Mouse (Mus musculus): Measurements from ENCODE around the gene Tmem169. TPM values are rescaled to one million over a fixed set of nuclear protein-coding genes. Genes with fewer than 3 reads are reported as not detected.
A peak's percentile ranks its signal among the peaks of the same experiment; 100 is the strongest.
"Not testable (repeated sequence)": the region's sequence is repeated elsewhere in the genome, so short reads cannot be mapped to it uniquely, and the experiment has no call there.

Gene Tmem169
- polyA plus RNA-seq, 1 experiment from 2014 or later, result 35.5 TPM

GRCm38 (mm10) chr1:72248226-72248737, 35.9 kb upstream of the Tmem169 start:
- not testable (repeated sequence) for H3K9ac ChIP-seq (replicated peaks; ENCODE audit: low read depth, low read length); H3K4me1 ChIP-seq (ENCODE audit: control insufficient read depth, insufficient read depth, low read length); H3K4me3 ChIP-seq (ENCODE audit: low read depth, low read length); H3K9me3 ChIP-seq (ENCODE audit: control insufficient read depth, low read length); ATAC-seq (ENCODE audit: low read depth); H3K4me2 ChIP-seq (ENCODE audit: low read depth, low read length); H3K27me3 ChIP-seq (ENCODE audit: control insufficient read depth, insufficient read depth, low read length); H3K27ac ChIP-seq (ENCODE audit: low read depth, low read length); H3K36me3 ChIP-seq (ENCODE audit: control insufficient read depth, insufficient read depth, low read length)
- WGBS, result 45% methylated on average over 9 of the region's 9 CpGs

GRCm38 (mm10) chr1:72251806-72252205, 32.4 kb upstream of the Tmem169 start:
- ATAC-seq (ENCODE audit: low read depth), result no peak
- Histone ChIP-seq H3K4me1 (ENCODE audit: control insufficient read depth, insufficient read depth, low read length) (peaks cover 5% of the 10 kb centered on the region), H3K27ac (ENCODE audit: low read depth, low read length) (no peak overlapping the region), H3K9me3 (ENCODE audit: control insufficient read depth, low read length) (no peaks in the 10 kb centered on the region), H3K9ac (replicated peaks; ENCODE audit: low read depth, low read length) (no peak overlapping the region), H3K4me2 (ENCODE audit: low read depth, low read length) (no peak overlapping the region), H3K27me3 (ENCODE audit: control insufficient read depth, insufficient read depth, low read length) (no peaks in the 10 kb centered on the region), H3K4me3 (ENCODE audit: low read depth, low read length) (no peak overlapping the region), H3K36me3 (ENCODE audit: control insufficient read depth, insufficient read depth, low read length) (no peaks in the 10 kb centered on the region)
- WGBS, result 81% methylated on average over 1 of the region's 1 CpGs

- no peak overlapping the region for H3K27ac ChIP-seq (ENCODE audit: low read depth, low read length)
- H3K9me3 ChIP-seq (ENCODE audit: control insufficient read depth, low read length), result no peaks in the 10 kb centered on the region
- H3K4me3 ChIP-seq (ENCODE audit: low read depth, low read length), result peak overlapping the region; percentile 36
- H3K4me2 ChIP-seq (ENCODE audit: low read depth, low read length), result peak overlapping the region; percentile 50
- peak overlapping the region; percentile 43 for H3K9ac ChIP-seq (replicated peaks; ENCODE audit: low read depth, low read length)
- 33% methylated on average over 11 of the region's 11 CpGs for WGBS
- no peaks in the 10 kb centered on the region for H3K36me3 ChIP-seq (ENCODE audit: control insufficient read depth, insufficient read depth, low read length)
- peaks cover 5% of the 10 kb centered on the region for H3K4me1 ChIP-seq (ENCODE audit: control insufficient read depth, insufficient read depth, low read length)
- no peaks in the 10 kb centered on the region for H3K27me3 ChIP-seq (ENCODE audit: control insufficient read depth, insufficient read depth, low read length)
- ATAC-seq (ENCODE audit: low read depth), result no peak
Measured at GRCm38 (mm10) chr1:72253881-72254491, 30.2 kb upstream of the Tmem169 start.

GRCm38 (mm10) chr1:72254545-72255061, 29.6 kb upstream of the Tmem169 start:
- Histone ChIP-seq H3K4me2 (ENCODE audit: low read depth, low read length) (peak overlapping the region; percentile 50), H3K4me1 (ENCODE audit: control insufficient read depth, insufficient read depth, low read length) (peaks cover 5% of the 10 kb centered on the region), H3K27ac (ENCODE audit: low read depth, low read length) (peak overlapping the region; percentile 74), H3K4me3 (ENCODE audit: low read depth, low read length) (peak overlapping the region; percentile 36), H3K36me3 (ENCODE audit: control insufficient read depth, insufficient read depth, low read length) (no peaks in the 10 kb centered on the region), H3K27me3 (ENCODE audit: control insufficient read depth, insufficient read depth, low read length) (no peaks in the 10 kb centered on the region), H3K9me3 (ENCODE audit: control insufficient read depth, low read length) (no peaks in the 10 kb centered on the region), H3K9ac (replicated peaks; ENCODE audit: low read depth, low read length) (peak overlapping the region; percentile 43)
- WGBS, result 3% methylated on average over 35 of the region's 35 CpGs
- ATAC-seq (ENCODE audit: low read depth), result peak; percentile 93

GRCm38 (mm10) chr1:72255062-72255853, 28.9 kb upstream of the Tmem169 start:
- peak overlapping the region; percentile 74 for H3K27ac ChIP-seq (ENCODE audit: low read depth, low read length)
- ATAC-seq (ENCODE audit: low read depth), result peak; percentile 72
- 6% methylated on average over 15 of the region's 15 CpGs for WGBS

GRCm38 (mm10) chr1:72255854-72256175, 28.4 kb upstream of the Tmem169 start:
- Histone ChIP-seq H3K4me3 (ENCODE audit: low read depth, low read length) (peak overlapping the region; percentile 36), H3K27me3 (ENCODE audit: control insufficient read depth, insufficient read depth, low read length) (no peaks in the 10 kb centered on the region), H3K4me2 (ENCODE audit: low read depth, low read length) (peak overlapping the region; percentile 50), H3K27ac (ENCODE audit: low read depth, low read length) (peak overlapping the region; percentile 74), H3K4me1 (ENCODE audit: control insufficient read depth, insufficient read depth, low read length) (peaks cover 5% of the 10 kb centered on the region), H3K9ac (replicated peaks; ENCODE audit: low read depth, low read length) (peak overlapping the region; percentile 43), H3K36me3 (ENCODE audit: control insufficient read depth, insufficient read depth, low read length) (no peaks in the 10 kb centered on the region), H3K9me3 (ENCODE audit: control insufficient read depth, low read length) (no peaks in the 10 kb centered on the region)
- 23% methylated on average over 11 of the region's 11 CpGs for WGBS
- no peak for ATAC-seq (ENCODE audit: low read depth)

More at GRCm38 (mm10) chr1:72255062-72255853, 28.9 kb upstream of the Tmem169 start:
- peaks cover 5% of the 10 kb centered on the region for H3K4me1 ChIP-seq (ENCODE audit: control insufficient read depth, insufficient read depth, low read length)
- H3K4me2 ChIP-seq (ENCODE audit: low read depth, low read length), result peak overlapping the region; percentile 50
- H3K9me3 ChIP-seq (ENCODE audit: control insufficient read depth, low read length), result no peaks in the 10 kb centered on the region
- peak overlapping the region; percentile 43 for H3K9ac ChIP-seq (replicated peaks; ENCODE audit: low read depth, low read length)
- H3K27me3 ChIP-seq (ENCODE audit: control insufficient read depth, insufficient read depth, low read length), result no peaks in the 10 kb centered on the region
- H3K4me3 ChIP-seq (ENCODE audit: low read depth, low read length), result peak overlapping the region; percentile 36
- no peaks in the 10 kb centered on the region for H3K36me3 ChIP-seq (ENCODE audit: control insufficient read depth, insufficient read depth, low read length)

- no peaks in the 10 kb centered on the region for H3K27me3 ChIP-seq (ENCODE audit: control insufficient read depth, insufficient read depth, low read length)
- H3K4me2 ChIP-seq (ENCODE audit: low read depth, low read length), result peak overlapping the region; percentile 50
- no peak for ATAC-seq (ENCODE audit: low read depth)
- H3K27ac ChIP-seq (ENCODE audit: low read depth, low read length), result peak overlapping the region; percentile 74
- peak overlapping the region; percentile 43; the same call in 1 of the 2 replicates for H3K9ac ChIP-seq (replicated peaks; ENCODE audit: low read depth, low read length)
- no peaks in the 10 kb centered on the region for H3K9me3 ChIP-seq (ENCODE audit: control insufficient read depth, low read length)
- peaks cover 5% of the 10 kb centered on the region for H3K4me1 ChIP-seq (ENCODE audit: control insufficient read depth, insufficient read depth, low read length)
- H3K4me3 ChIP-seq (ENCODE audit: low read depth, low read length), result peak overlapping the region; percentile 36; the same call in 1 of the 2 replicates
- H3K36me3 ChIP-seq (ENCODE audit: control insufficient read depth, insufficient read depth, low read length), result no peaks in the 10 kb centered on the region
- 74% methylated on average over 9 of the region's 9 CpGs for WGBS
Measured at GRCm38 (mm10) chr1:72256381-72257256, 27.6 kb upstream of the Tmem169 start.

GRCm38 (mm10) chr1:72263099-72263498, 21.1 kb upstream of the Tmem169 start:
- Histone ChIP-seq H3K4me3 (ENCODE audit: low read depth, low read length) (no peak overlapping the region), H3K36me3 (ENCODE audit: control insufficient read depth, insufficient read depth, low read length) (peaks cover 4% of the 10 kb centered on the region; the same call in 1 of the 2 replicates), H3K4me1 (ENCODE audit: control insufficient read depth, insufficient read depth, low read length) (no peaks in the 10 kb centered on the region), H3K27me3 (ENCODE audit: control insufficient read depth, insufficient read depth, low read length) (no peaks in the 10 kb centered on the region), H3K9me3 (ENCODE audit: control insufficient read depth, low read length) (no peaks in the 10 kb centered on the region), H3K9ac (replicated peaks; ENCODE audit: low read depth, low read length) (no peak overlapping the region), H3K4me2 (ENCODE audit: low read depth, low read length) (no peak overlapping the region), H3K27ac (ENCODE audit: low read depth, low read length) (no peak overlapping the region)
- ATAC-seq (ENCODE audit: low read depth), result no peak
- 95% methylated on average over 3 of the region's 3 CpGs for WGBS
